Mouse (Mus musculus) inflammation-experienced regulatory T-cells, adult 16 weeks (primary cell): ENCODE measurements around the gene 9130023H24Rik. TPM values are rescaled to one million over a fixed set of nuclear protein-coding genes. Genes with fewer than 3 reads are reported as not detected.

Experiments
- polyA plus RNA-seq: library from polyadenylated mRNA; unstranded; fragments of 100-300 nt; shearing (Covaris generic); gene quantifications from one replicate; pipeline ENCODE4 v1.2.1, GENCODE M21; 2017

The 9130023H24Rik gene
- polyA plus RNA-seq: 2.6 TPM

DNA sequence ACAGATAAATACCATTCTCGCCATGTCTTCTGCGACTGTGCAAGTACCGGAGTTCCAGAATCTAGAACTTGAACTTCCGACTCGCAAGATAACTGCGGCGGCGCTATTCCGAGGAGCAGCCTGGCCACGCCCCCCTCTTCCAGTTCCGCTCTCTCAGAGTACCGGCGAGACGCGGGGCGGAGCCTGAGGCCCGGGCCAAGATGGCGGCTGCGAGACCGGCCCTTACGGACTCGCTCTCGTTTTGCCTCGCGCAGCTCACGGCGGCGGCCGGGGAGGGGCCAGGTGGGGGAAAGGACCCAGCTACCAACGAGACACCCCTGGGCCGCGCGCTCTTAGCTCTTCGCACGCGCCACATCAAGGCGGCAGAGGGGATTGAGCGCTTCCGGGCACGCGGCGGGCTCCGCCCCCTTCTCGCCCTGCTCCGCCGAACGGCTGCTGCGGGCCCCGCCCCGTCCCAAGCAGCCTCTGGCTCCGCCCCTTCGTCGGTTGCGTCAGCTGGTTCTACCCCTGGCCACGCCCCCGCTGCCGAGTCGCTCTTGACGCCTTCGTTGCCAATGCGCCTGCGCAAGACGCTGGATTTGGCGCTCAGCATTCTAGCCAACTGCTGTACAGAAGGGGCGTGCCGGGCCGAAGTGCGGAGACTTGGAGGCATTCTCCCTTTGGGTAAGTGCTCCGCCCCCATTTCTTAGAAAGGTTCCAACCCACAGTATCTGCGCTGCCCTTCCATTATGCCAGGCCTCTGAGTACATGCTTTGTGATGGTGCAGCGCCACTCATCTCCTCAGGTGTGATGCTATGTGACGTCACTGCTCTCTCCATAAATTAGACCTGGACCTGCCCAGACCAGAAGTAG, at the start of gene 9130023H24Rik:
Gene 9130023H24Rik, minus strand, starts transcription at position 105 of the 852 bp plus-strand sequence.

DNA sequence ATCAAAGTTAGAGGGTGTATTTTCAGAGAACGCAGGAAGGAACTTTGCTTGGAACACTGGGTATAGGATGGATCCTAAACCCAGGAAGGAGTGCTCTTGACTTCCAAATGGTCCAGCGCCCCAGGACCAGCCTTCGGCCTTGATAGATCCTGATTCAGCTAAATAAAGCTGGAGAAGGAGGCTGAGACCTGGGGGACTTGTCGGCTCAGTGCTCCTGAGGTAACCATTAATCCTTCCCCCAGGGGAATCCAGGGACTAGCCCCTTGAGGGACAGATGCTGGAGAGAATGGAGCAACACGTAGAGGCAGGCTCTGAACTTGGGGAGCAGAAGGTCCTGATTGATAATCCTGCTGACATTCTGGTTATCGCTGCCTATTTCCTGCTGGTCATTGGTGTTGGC, 27.6 kb upstream of the 9130023H24Rik start, which contains the start of gene Slc5a2:
Gene Slc5a2, plus strand, starts transcription at position 247 of the 400 bp plus-strand sequence.

DNA sequence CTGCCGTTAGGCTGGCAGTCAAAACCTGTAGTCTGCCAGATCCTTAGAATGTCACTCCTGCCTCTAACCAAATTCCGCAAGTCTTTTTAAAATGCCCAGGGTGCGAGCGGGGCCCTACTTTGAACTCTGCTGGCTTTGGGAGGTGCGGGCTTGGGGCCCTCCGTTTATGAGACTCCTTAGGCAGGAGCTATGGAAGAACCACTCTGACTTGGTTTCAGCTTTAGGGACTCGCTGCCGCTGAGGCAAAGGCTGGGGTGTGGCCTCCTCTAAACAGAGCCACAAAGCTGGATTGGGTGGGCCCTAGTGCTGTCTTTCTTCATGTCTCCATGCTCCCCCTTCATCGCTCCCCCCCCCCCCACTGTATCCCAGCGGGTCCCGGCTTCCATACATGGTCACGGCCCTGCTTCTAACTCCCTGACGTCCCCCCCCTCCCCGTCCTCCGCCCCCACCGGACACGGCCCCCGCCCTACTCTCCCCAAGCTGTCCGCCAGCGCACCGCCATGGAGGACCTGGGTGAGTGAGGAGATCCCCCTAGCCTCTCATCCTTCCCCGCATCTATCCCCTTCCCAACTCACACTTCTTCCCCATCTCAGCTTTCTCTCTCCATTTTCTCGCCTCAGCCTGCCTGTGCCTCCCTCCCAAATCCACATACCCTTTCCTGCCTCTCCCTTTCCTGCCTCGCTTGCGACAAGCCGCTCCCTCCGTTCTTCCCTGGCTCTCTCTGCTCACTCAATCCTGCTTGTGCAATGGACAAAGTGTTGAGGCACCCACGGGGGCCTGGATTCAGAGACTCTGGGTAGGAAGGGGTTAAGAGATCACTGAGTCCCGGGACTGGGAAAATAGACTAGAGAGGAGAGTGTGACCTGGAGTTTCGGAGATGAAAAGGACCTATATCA, 8.9 kb upstream of the 9130023H24Rik start, which contains the start of gene Tgfb1i1:
Gene Tgfb1i1, plus strand, starts transcription at position 317 of the 896 bp plus-strand sequence.

DNA sequence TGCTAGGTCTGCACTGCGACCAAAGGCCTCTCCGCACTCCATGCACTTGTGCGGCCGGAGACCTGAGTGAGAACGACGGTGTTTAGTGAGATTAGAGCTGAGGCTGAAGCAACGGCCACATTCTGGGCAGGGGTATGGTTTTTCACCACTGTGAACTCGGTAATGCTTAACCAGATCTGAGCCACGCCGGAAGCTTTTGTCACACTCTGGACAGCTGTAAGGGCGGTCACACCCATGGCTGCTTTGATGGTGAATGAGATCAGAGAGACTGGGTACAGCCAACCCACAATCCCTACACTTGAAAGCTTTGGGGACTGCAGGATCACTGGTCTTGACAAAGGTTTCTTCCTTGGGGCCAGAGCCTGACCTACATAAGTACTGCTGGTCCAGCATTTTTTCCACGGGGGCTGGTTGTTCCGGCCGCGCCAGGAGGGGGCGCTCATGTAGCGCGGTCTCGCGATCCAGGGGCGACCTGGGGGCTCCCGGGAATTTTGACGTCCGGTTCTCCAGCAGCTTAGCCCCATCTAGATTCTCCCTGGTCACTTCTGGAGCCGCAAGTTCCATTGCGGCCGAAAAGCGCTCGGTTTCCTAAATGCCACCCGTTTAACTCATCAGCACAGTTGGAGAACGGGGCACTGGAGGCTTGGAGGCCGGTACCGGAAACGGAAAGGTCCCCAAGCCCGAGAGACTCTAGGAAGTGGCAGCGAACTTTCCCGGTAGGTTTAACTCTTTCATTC, 807 bp downstream of the 9130023H24Rik start, which contains the start of gene Armc5:
Gene Armc5, plus strand, starts transcription at position 487 of the 737 bp plus-strand sequence.

DNA sequence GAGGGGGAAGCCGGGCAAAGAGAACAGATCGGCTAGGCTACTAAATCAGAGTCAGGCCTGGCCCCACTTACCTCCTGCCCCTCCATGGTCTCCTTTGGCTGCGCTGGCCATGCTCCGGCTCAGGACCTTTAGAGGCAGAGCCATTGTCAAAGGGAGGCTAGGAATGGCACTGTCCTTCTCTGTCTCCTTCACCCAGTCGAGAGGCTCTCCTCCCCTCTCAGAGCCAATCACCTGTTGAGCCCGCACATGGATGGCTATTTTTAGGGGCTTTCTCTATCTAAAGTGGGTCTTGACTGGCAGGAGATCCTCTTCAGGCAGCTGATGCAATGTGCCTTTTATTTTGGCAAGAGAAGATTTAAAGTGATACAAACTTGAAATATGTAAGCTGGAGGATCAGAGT, 31.7 kb downstream of the 9130023H24Rik start, which contains the start of gene Cox6a2:
Gene Cox6a2, minus strand, starts transcription at position 236 of the 400 bp plus-strand sequence.

Other genes with a start within 250 kb of the 9130023H24Rik start
- gene Pycard, start 244.2 kb downstream of the 9130023H24Rik start, polyA plus RNA-seq: 295 TPM
- not detected for gene Trim72, start 234.1 kb downstream of the 9130023H24Rik start, polyA plus RNA-seq
- gene Itgam, start 175.4 kb downstream of the 9130023H24Rik start, polyA plus RNA-seq: 0.61 TPM
- not detected for gene Gm49368, start 175.3 kb downstream of the 9130023H24Rik start, polyA plus RNA-seq
- 0.27 TPM for gene Itgax, start 108.5 kb downstream of the 9130023H24Rik start, polyA plus RNA-seq
- gene Itgad, start 83.7 kb downstream of the 9130023H24Rik start, polyA plus RNA-seq: 5.5 TPM
- not detected for gene Cox6a2, start 31.6 kb downstream of the 9130023H24Rik start, polyA plus RNA-seq
- 12.7 TPM for gene Armc5, start 689 bp downstream of the 9130023H24Rik start, polyA plus RNA-seq
- gene Tgfb1i1, start 8.8 kb upstream of the 9130023H24Rik start, polyA plus RNA-seq: 0.88 TPM
- gene Slc5a2, start 27.6 kb upstream of the 9130023H24Rik start, polyA plus RNA-seq: 0.33 TPM
- 22.5 TPM for gene BC017158, start 60.1 kb upstream of the 9130023H24Rik start, polyA plus RNA-seq
- gene Rgs10, start 180.7 kb upstream of the 9130023H24Rik start, polyA plus RNA-seq: 329 TPM
- gene Tial1, start 223.7 kb upstream of the 9130023H24Rik start, polyA plus RNA-seq: 47.6 TPM